Mouse (Mus musculus) liver, postnatal 0 days (tissue): ENCODE measurements around the gene Galt.

Source experiments
- CTCF ChIP-seq: sonication (generic); IDR thresholded peaks from 2 replicates; pipeline ENCODE4 v1.5.1; 2016; ENCODE audit warnings: antibody characterized with exemption, low read depth
- EP300 ChIP-seq: IDR thresholded peaks from 2 replicates; pipeline ENCODE4 v1.6.1; 2016; ENCODE audit warnings: antibody characterized with exemption, low read depth, mild to moderate bottlenecking

DNA sequence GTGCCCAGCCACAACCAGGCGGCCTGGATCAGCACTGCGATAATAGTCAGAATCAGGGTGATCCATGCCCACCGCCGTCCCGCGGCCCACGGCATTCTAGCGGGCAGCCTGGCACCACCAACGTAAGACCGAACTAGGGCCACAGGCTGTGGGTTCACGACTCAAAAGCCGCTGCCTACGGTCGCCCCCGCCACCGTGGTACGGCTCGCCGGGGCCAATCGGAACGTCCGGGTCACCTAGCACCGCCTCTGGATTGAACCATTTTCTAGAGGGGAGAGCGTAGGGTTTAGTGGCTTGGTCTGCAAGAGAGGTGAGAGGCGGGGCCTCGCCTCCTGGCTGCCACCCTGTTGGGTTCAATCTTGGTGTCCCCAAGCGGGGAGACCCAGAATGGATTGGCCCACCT, 13.9 kb upstream of the Galt start:
- no peak for TF ChIP-seq EP300
- peak; percentile 28 for TF ChIP-seq CTCF
